Mouse (Mus musculus) gastrocnemius, postnatal 25 days (tissue): ENCODE measurements at regions not wholly inside any gene's neighbourhood (a gene's known extent, or its start where the extent isn't known, plus 50 kb on each side); places are given as distances from the start of the nearest gene placed in this dataset.
"Not testable (repeated sequence)": the region's sequence is repeated elsewhere in the genome, so short reads cannot be mapped to it uniquely, and the experiment has no call there.

Experiments used
- DNase-seq: peaks from one replicate; pipeline ENCODE4 v3.0.0; 2022

- DNase-seq: no peak
Observed at GRCm38 (mm10) chr6:5663433-5664175, 61.8 kb upstream of the Dync1i1 start.

GRCm38 (mm10) chr6:5645150-5645732 lies 80.2 kb upstream of the Dync1i1 start:
- DNase-seq: peak; percentile 15

DNA sequence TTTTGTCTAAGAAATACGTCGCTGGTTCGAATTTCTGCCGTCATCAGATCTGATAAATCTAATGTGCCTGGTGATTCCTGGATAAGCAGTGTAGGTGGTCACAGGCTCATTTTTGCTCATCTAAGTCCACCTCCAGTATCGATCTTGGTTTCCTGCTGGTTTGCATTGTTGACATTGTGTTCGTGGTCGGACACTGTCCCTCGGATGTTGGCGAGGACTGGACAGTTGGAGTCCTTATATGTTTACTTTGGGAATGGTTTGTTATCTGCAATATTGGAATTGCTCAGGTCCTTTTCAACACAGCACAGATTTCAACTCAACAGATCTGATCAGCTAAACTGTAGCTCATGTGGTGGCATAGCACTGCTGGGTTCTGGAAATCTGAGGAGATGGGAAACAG lies 91.2 kb upstream of the Dync1i1 start:
- DNase-seq: no peak

DNA sequence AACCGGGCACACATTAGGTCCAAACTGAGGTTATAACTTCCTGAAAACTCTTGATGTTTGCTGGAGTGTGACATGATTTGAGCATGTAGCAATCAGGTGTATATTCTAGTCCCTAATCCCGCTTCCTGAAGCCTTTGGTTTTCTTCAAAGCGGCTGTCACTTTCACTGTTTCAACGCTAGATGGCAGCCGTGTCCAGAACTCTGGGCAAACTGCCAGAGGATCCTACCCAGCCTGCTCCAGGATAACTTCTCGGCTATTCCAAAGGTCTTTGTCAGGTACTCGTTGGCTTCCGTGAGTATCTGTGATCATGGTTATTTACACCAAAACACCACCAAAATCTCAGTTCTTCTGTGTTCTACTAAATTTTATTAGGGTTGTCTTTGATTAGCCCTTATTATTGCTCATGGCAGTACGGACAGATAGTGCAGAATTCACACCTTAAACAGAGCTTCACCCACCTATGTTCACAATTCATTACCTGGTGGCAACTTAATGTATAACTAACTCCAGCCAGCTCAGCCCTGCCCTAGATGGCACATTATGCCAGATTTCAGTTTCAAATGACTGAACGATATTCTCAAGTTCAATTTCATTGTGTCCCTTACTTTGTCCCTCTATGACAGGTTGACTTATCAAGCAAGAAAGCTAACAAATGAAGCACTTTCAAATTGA lies 92.3 kb upstream of the Dync1i1 start:
- DNase-seq: no peak

DNA sequence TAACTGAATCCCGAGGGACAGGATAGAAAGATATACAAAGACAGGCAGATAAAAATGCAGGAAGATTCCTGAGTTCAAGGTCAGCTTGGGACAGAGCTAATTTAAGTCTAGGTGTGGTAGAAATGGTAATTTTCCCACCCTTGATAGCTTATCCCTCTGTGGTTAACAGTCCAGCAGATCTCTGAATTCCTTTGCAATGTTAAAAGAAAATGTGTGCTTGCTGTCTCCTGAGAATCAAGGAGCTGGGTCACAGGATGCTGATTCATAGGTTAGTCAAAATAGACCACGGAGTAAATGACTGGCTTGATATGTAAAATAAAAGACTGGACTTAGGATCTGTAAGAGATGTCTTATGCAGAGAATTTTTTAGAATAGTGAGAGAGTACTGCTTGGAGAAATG lies 101.4 kb upstream of the Dync1i1 start:
- no peak for DNase-seq

GRCm38 (mm10) chr6:5621582-5621981 lies 103.9 kb upstream of the Dync1i1 start:
- no peak for DNase-seq

DNA sequence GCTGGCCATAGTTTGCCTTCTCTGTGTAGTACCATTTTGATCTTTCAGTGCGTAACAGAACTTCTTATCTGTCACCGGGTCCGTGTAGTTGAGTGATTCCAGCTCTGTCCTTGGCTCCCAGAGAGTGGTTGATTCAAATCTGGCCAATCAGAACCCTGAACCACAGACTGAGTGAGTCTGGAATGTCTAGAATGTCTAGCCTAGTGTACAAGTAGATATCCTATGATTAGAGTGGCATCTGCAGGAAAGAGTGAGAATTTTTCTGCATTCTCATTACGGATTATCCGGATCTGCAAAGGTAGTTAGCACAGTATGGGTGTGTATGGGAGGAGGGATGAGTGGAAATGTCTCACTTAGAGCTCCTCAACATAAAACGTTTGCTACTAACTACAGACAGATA lies 97.9 kb upstream of the Pdk4 start:
- DNase-seq: no peak

GRCm38 (mm10) chr6:5589635-5590034 lies 93.5 kb upstream of the Pdk4 start:
- peak; percentile 35 for DNase-seq

DNA sequence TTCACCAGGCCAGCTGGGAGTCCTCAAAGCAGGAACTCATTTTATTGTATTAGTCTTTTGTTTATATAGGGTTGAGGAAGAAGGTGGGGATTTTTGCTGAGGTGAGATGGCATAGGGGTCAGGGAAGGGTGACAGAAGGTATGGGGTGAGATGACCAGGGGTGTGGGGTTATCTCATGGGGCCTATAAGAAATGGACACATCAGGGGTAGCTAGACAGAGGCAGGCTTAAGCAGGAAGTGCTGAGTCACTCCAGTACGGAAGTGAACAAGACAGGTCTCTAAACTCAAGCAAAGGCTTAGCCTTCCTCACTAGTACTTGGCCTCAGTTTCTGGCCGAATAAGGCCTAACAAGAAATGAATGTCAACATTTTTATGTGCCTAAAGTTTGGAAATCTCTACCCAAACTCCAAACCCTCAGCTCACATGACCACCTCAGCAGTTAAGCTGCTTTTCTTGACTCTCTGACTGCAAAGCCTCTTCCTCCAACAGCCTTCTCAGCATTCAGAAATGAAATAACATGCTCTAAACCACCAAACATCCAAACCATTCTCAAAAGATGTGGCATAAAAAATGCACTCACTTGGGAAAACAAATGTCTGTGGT lies 86.9 kb upstream of the Pdk4 start:
- DNase-seq: no peak

DNA sequence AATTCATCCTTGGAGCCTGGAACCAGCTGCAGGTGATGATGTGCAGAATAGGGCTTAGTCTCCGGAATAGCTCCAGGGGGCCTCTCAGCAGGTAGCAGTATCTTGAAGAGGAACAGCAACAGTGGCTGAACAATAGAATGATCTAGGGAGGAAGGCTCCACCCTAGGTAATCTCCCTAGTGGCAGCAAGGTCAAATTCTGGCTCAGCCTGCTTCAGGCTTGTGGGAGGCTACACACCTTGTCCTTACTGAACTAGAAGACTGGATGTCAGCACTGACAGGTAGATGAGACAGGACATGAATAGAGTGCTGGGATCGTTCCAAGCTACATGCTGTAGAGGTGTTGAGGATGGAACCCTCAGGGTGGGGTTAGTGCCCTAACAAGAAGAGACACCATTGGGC lies 80.8 kb upstream of the Pdk4 start:
- not testable (repeated sequence) for DNase-seq

DNA sequence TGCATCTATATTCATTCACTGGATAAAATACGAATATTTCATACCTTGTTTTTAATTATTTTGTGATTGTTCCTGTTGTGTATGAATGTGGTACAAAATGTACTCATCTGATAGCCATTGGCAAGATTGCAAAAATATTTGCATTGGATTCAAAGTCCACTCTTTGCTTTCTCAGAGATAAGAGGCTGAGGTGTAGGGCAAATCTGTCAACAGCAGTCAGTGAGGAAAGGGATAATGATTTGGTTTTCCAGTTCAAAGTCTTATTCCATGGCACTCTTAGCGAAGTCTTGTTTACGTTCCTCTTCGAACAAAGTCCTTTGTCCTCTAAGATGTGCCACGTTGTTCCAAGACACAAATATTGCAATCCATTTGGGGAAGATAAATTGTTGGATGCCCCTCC lies 70.5 kb upstream of the Pdk4 start:
- no peak for DNase-seq

DNA sequence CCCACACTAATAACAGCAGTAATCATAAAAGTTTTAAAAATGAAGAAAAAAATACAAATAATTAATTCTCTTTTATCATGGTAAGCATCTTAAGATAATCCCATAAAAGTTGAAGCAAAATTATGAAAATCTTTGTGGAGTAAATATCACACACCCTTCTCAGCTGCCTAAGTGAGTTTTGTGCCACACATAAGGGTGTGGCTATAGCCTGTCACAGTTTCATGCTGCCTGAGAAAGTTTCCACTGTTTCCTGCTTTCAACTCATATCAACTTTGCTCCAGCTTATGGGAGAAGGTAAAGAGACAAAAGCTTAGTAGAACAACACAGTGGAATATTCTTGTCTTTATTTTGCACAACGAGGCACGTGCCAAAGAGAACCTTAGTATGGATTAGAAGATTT lies 68.9 kb upstream of the Pdk4 start:
- DNase-seq: no peak

- DNase-seq: no peak
Observed at GRCm38 (mm10) chr6:5553703-5554394, 57.7 kb upstream of the Pdk4 start.

- DNase-seq: no peak
Observed at GRCm38 (mm10) chr6:5550067-5550466, 54.0 kb upstream of the Pdk4 start.
